Mouse (Mus musculus) olfactory bulb, adult 2 months (tissue): ENCODE data around the gene Ackr2. TPM values are rescaled to one million over a fixed set of nuclear protein-coding genes. Genes with fewer than 3 reads are reported as not detected.

Experiments
- H3K27ac ChIP-seq: fragments of 200-500 bp; 2 replicates; pipeline ENCODE4 v1.5.1; 2012; ENCODE audit warnings: low read depth, low read length; ENCODE audit not compliant: insufficient read depth
- H3K4me1 ChIP-seq: fragments of 200-500 bp; 2 replicates; pipeline ENCODE4 v1.6.1; 2012; ENCODE audit warnings: low read length; ENCODE audit not compliant: control insufficient read depth, insufficient read depth
- H3K4me3 ChIP-seq: fragments of 200-500 bp; 2 replicates; pipeline ENCODE4 v1.5.1; 2012; ENCODE audit warnings: mild to moderate bottlenecking, low read depth, low read length, moderate library complexity; ENCODE audit not compliant: insufficient read depth
- CTCF ChIP-seq: fragments of 200-500 bp; IDR thresholded peaks from 2 replicates; pipeline ENCODE4 v1.5.1; 2012; ENCODE audit warnings: low read depth, mild to moderate bottlenecking, low read length, moderate library complexity; ENCODE audit not compliant: insufficient read depth
- POLR2A ChIP-seq: fragments of 200-500 bp; IDR thresholded peaks from 2 replicates; pipeline ENCODE4 v1.6.1; 2012; ENCODE audit warnings: mild to moderate bottlenecking, low read depth, low read length, moderate library complexity; ENCODE audit not compliant: insufficient read depth
- WGBS: fragments of 180-500 bp; shearing (Covaris S2); methylation state at CpG from one replicate; pipeline ENCODE4 v1.1.7; 2018; 5-methylcytosine and 5-hydroxymethylcytosine counted together
- polyA plus RNA-seq: library from polyadenylated mRNA; stranded (reverse); fragments of >200 nt; gene quantifications from 2 replicates; pipeline ENCODE4 v1.2.4, GENCODE M21; 2012; ENCODE audit warnings: low replicate concordance; ENCODE audit not compliant: missing spikeins, insufficient read depth, insufficient read length

The Ackr2 gene
- polyA plus RNA-seq, 1 experiment, result not detected

- no peak overlapping the region for H3K27ac ChIP-seq
- TF ChIP-seq CTCF (no peak), POLR2A (no peak)
- 69% methylated on average over 7 of the region's 7 CpGs for WGBS
These were observed 16.1 kb upstream of the Ackr2 start for GRCm38 (mm10) chr9:121882015-121882457.

GRCm38 (mm10) chr9:121889927-121890440, 8.2 kb upstream of the Ackr2 start:
- WGBS, result 73% methylated on average over 4 of the region's 4 CpGs
- H3K4me1 ChIP-seq, result peaks cover 11% of the 10 kb centered on the region
- H3K4me3 ChIP-seq, result no peak overlapping the region
- no peak overlapping the region for H3K27ac ChIP-seq
- TF ChIP-seq CTCF (no peak), POLR2A (no peak)

More at GRCm38 (mm10) chr9:121882015-121882457, 16.1 kb upstream of the Ackr2 start:
- peaks cover 2% of the 10 kb centered on the region; the same call in 1 of the 2 replicates for H3K4me1 ChIP-seq
- H3K4me3 ChIP-seq, result no peak overlapping the region

GRCm38 (mm10) chr9:121890441-121890941, 7.7 kb upstream of the Ackr2 start:
- Histone ChIP-seq H3K4me1 (peaks cover 11% of the 10 kb centered on the region), H3K4me3 (no peak overlapping the region), H3K27ac (no peak overlapping the region)
- no peak for TF ChIP-seq CTCF
- no peak for TF ChIP-seq POLR2A
- 44% methylated on average over 18 of the region's 18 CpGs for WGBS

- H3K27ac ChIP-seq, result no peak overlapping the region
- no peak for TF ChIP-seq POLR2A
- TF ChIP-seq CTCF, result no peak
- peaks cover 11% of the 10 kb centered on the region for H3K4me1 ChIP-seq
- 94% methylated on average over 9 of the region's 9 CpGs for WGBS
- no peak overlapping the region for H3K4me3 ChIP-seq
These were observed 6.9 kb upstream of the Ackr2 start for GRCm38 (mm10) chr9:121891301-121891700.

GRCm38 (mm10) chr9:121892057-121892687, 6.0 kb upstream of the Ackr2 start:
- H3K4me1 ChIP-seq, result peaks cover 14% of the 10 kb centered on the region
- 93% methylated on average over 12 of the region's 12 CpGs for WGBS
- no peak overlapping the region for H3K4me3 ChIP-seq
- TF ChIP-seq POLR2A, result no peak
- no peak for TF ChIP-seq CTCF
- H3K27ac ChIP-seq, result no peak overlapping the region

GRCm38 (mm10) chr9:121894447-121894846, 3.7 kb upstream of the Ackr2 start:
- 82% methylated on average over 7 of the region's 7 CpGs for WGBS
- Histone ChIP-seq H3K4me1 (peaks cover 14% of the 10 kb centered on the region), H3K4me3 (no peak overlapping the region), H3K27ac (no peak overlapping the region)
- TF ChIP-seq CTCF, result no peak
- TF ChIP-seq POLR2A, result no peak

GRCm38 (mm10) chr9:121895392-121895993, 2.7 kb upstream of the Ackr2 start:
- no peak overlapping the region for H3K27ac ChIP-seq
- peaks cover 10% of the 10 kb centered on the region for H3K4me1 ChIP-seq
- TF ChIP-seq CTCF, result no peak
- no peak for TF ChIP-seq POLR2A
- H3K4me3 ChIP-seq, result no peak overlapping the region
- WGBS, result 91% methylated on average over 7 of the region's 7 CpGs

- TF ChIP-seq CTCF (no peak), POLR2A (no peak)
- Histone ChIP-seq H3K27ac (no peak overlapping the region), H3K4me1 (peaks cover 11% of the 10 kb centered on the region), H3K4me3 (no peak overlapping the region)
- 54% methylated on average over 4 of the region's 4 CpGs for WGBS
These were observed 1.3 kb upstream of the Ackr2 start for GRCm38 (mm10) chr9:121896820-121897219.

- no peak overlapping the region for H3K27ac ChIP-seq
- WGBS, result 81% methylated on average over 6 of the region's 6 CpGs
- TF ChIP-seq POLR2A (no peak), CTCF (no peak)
These were observed 1.2 kb downstream of the Ackr2 start for GRCm38 (mm10) chr9:121899306-121899705.

More at GRCm38 (mm10) chr9:121899306-121899705, 1.2 kb downstream of the Ackr2 start:
- no peak overlapping the region for H3K4me3 ChIP-seq
- H3K4me1 ChIP-seq, result peaks cover 14% of the 10 kb centered on the region
